Mouse (Mus musculus) embryonic facial prominence, embryonic 14.5 days (tissue): ENCODE measurements around the gene Gm45521. TPM values are rescaled to one million over a fixed set of nuclear protein-coding genes. Genes with fewer than 3 reads are reported as not detected.

Experiments
- ATAC-seq: fragments of 200-750 bp; cut with Nextera tagmentation; 2 replicates; pipeline ENCODE4 v1.8.0; 2017; ENCODE audit warnings: low read depth, moderate number of reproducible peaks, moderate TSS enrichment
- DNase-seq: peaks from one replicate; pipeline ENCODE4 v3.0.0-alpha.2; 2015; ENCODE audit warnings: low spot score
- H3K27ac ChIP-seq: fragments of 300-500 bp; sonication (generic); replicated peaks from 2 replicates; pipeline ENCODE4 v1.5.1; 2014; ENCODE audit warnings: low read depth, mild to moderate bottlenecking, low read length, moderate library complexity
- H3K27me3 ChIP-seq: fragments of 300-500 bp; sonication (generic); replicated peaks from 2 replicates; pipeline ENCODE4 v1.6.1; 2014; ENCODE audit warnings: low read length; ENCODE audit not compliant: control insufficient read depth, insufficient read depth
- H3K36me3 ChIP-seq: fragments of 300-500 bp; sonication (generic); 2 replicates; pipeline ENCODE4 v1.6.1; 2014; ENCODE audit warnings: low read length, mixed read lengths; ENCODE audit not compliant: control insufficient read depth, insufficient read depth
- H3K4me1 ChIP-seq: fragments of 300-500 bp; sonication (generic); 2 replicates; pipeline ENCODE4 v1.6.1; 2014; ENCODE audit warnings: antibody characterized with exemption, low read length; ENCODE audit not compliant: control insufficient read depth, insufficient read depth
- H3K4me2 ChIP-seq: fragments of 300-500 bp; sonication (generic); 2 replicates; pipeline ENCODE4 v1.6.1; 2014; ENCODE audit warnings: low read depth, mild to moderate bottlenecking, low read length, moderate library complexity, mixed read lengths
- H3K4me3 ChIP-seq: fragments of 300-500 bp; sonication (generic); 2 replicates; pipeline ENCODE4 v1.5.1; 2014; ENCODE audit warnings: low read depth, mild to moderate bottlenecking, low read length
- H3K9ac ChIP-seq: fragments of 300-500 bp; sonication (generic); 2 replicates; pipeline ENCODE4 v1.6.1; 2014; ENCODE audit warnings: low read depth, mild to moderate bottlenecking, low read length, moderate library complexity, mixed read lengths
- H3K9me3 ChIP-seq: fragments of 300-500 bp; sonication (generic); 2 replicates; pipeline ENCODE4 v1.6.1; 2016; ENCODE audit warnings: low read length; ENCODE audit not compliant: control insufficient read depth
- WGBS: fragments of 180-500 bp; shearing (Covaris S2); extraction: QIAGEN DNeasy Blood & Tissue Kit; methylation state at CpG from one replicate; pipeline ENCODE4 v1.1.7; 2014; 5-methylcytosine and 5-hydroxymethylcytosine counted together
- polyA plus RNA-seq: library from polyadenylated mRNA; unstranded; fragments of >200 nt; fragmentation: Nextera tagmentation; extraction: Ambion mirVana; gene quantifications from 2 replicates; pipeline ENCODE4 v1.2.1, GENCODE M21; 2014

Gm45521 gene
- polyA plus RNA-seq, 1 experiment from 2014 or later: not detected

DNA sequence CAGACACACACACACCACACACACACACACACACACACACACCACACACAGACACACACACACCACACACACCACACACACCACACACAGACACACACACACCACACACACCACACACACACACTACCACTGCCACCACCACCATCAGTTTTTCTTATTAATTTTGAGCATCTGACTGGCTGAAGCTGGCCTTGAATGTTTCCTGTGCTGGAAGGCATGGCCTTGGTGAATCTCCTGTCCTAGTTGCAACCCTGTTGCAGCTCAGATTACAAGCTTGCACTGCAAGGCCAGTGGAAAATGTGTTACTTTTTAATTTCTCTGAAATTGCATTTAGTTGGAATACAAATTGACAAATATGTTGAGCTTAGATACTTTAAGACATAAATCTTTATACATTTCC lies 50.0 kb downstream of the Gm45521 start:
- no peak for DNase-seq
- Histone ChIP-seq H3K4me1 (peaks cover 12% of the 10 kb centered on the region; the same call in 1 of the 2 replicates), H3K27me3 (peaks cover 3% of the 10 kb centered on the region; the same call in 1 of the 2 replicates), H3K9me3 (no peaks in the 10 kb centered on the region), H3K4me3 (no peak overlapping the region), H3K9ac (no peak overlapping the region), H3K27ac (no peak overlapping the region), H3K36me3 (no peaks in the 10 kb centered on the region), H3K4me2 (no peak overlapping the region)
- no peak for ATAC-seq

- ATAC-seq: no peak
- DNase-seq: peak; percentile 44
- Histone ChIP-seq H3K27me3 (no peaks in the 10 kb centered on the region), H3K4me2 (no peak overlapping the region), H3K27ac (no peak overlapping the region), H3K9ac (no peak overlapping the region), H3K9me3 (no peaks in the 10 kb centered on the region), H3K4me1 (peaks cover 12% of the 10 kb centered on the region; the same call in 1 of the 2 replicates), H3K36me3 (no peaks in the 10 kb centered on the region), H3K4me3 (no peak overlapping the region)
- 57% methylated on average over 2 of the region's 2 CpGs for WGBS
These were observed 50.4 kb downstream of the Gm45521 start for GRCm38 (mm10) chr14:8007486-8007885.

DNA sequence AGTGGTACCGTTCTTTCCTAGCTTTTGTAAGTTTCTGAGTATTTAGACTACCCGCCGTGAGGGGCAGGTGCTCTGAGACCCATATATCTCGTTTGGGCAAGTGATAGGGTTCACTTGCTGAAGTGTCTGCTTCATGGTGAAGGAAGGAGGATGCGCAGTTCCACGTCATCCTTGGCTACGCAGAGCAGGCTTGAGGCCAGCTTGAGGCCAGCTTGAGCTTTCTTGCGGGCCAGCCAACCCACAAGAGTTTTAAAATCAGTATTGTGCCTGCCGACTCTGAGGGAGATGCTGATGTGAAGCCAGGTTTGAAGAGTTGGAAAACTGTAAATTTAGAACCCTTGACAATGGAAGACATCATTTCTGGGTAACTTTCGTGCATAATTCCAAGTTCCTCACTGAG lies 50.8 kb downstream of the Gm45521 start:
- Histone ChIP-seq H3K4me1 (peaks cover 16% of the 10 kb centered on the region; the same call in 1 of the 2 replicates), H3K36me3 (no peaks in the 10 kb centered on the region), H3K27me3 (no peaks in the 10 kb centered on the region), H3K4me2 (no peak overlapping the region), H3K4me3 (no peak overlapping the region), H3K9ac (no peak overlapping the region), H3K27ac (no peak overlapping the region), H3K9me3 (no peaks in the 10 kb centered on the region)
- 86% methylated on average over 10 of the region's 10 CpGs for WGBS
- DNase-seq (no peak), ATAC-seq (no peak)

Other genes starting within 250 kb of the Gm45521 start
- 0.67 TPM in 1 of 2 replicates, not detected in the other for gene Gm26661, start 165.7 kb upstream of the Gm45521 start, polyA plus RNA-seq
- 26.7 and 29.8 TPM in 2 replicates for gene Flnb, start 139.3 kb upstream of the Gm45521 start, polyA plus RNA-seq
- 0.62 and 0.89 TPM in 2 replicates for gene Dnase1l3, start 37.3 kb downstream of the Gm45521 start, polyA plus RNA-seq
- gene Abhd6, start 45.6 kb downstream of the Gm45521 start, polyA plus RNA-seq: 20.0 and 20.3 TPM in 2 replicates
- gene Rpp14, start 123.1 kb downstream of the Gm45521 start, polyA plus RNA-seq: 48.5 and 52.6 TPM in 2 replicates
- 37.6 and 38.9 TPM in 2 replicates for gene Pxk, start 140.9 kb downstream of the Gm45521 start, polyA plus RNA-seq
- 202 and 215 TPM in 2 replicates for gene Pdhb, start 215.7 kb downstream of the Gm45521 start, polyA plus RNA-seq